Mouse (Mus musculus) gastrocnemius, postnatal 36 days (tissue): ENCODE measurements around the gene Zmynd11. TPM values are rescaled to one million over a fixed set of nuclear protein-coding genes. Genes with fewer than 3 reads are reported as not detected.
A peak's percentile ranks its signal among the peaks of the same experiment; 100 is the strongest.
"Not testable (repeated sequence)": the region's sequence is repeated elsewhere in the genome, so short reads cannot be mapped to it uniquely, and the experiment has no call there.

Source experiments
- DNase-seq, 2 experiments: peaks; one replicate each; pipeline ENCODE4 v3.0.0; 2022
- intact Hi-C: fragments of 180-260 bp; cut with DNase I; formaldehyde crosslinking; loops from one replicate; pipeline ENCODE4 v1.15.1; 2025
- long read RNA-seq, 2 experiments: library from polyadenylated mRNA; stranded (forward); transcript quantifications; one replicate each; pipeline ENCODE4 v2.0.0; 2021
- total RNA-seq, 2 experiments: library from RNA; stranded (reverse); gene quantifications; 2 replicates each; pipeline ENCODE4 v1.2.3; 2021

The Zmynd11 gene
- total RNA-seq, result 10 to 100 TPM; 70.5 to 86.6 TPM
- long read RNA-seq, experiment 1, full-length matches to known transcripts, result 6 of 39 reads
- long read RNA-seq, experiment 1, partial matches to known transcripts, result 8 of 39 reads
- long read RNA-seq, experiment 1, other reads (novel, unspliced or antisense), result 25 of 39 reads
- long read RNA-seq, experiment 2, full-length matches to known transcripts, result 12 of 50 reads
- long read RNA-seq, experiment 2, partial matches to known transcripts, result 10 of 50 reads
- long read RNA-seq, experiment 2, other reads (novel, unspliced or antisense), result 28 of 50 reads

- intact Hi-C loops, result no loop called here
- peak in 1 of 2 experiments; percentile 61 for DNase-seq
These were observed at the start of gene Zmynd11 for GRCm38 (mm10) chr13:9764646-9765536. Gene Zmynd11 (minus strand): TSS chr13:9765330.

GRCm38 (mm10) chr13:9795889-9796631 is 30.9 kb upstream of the Zmynd11 start:
- DNase-seq, result no peak
- intact Hi-C loops, result no loop called here

- intact Hi-C loops, result no loop called here
- no peak for DNase-seq
These were observed 20.9 kb upstream of the Zmynd11 start for GRCm38 (mm10) chr13:9786050-9786449.

GRCm38 (mm10) chr13:9783717-9784116 is 18.6 kb upstream of the Zmynd11 start:
- intact Hi-C loops, result no loop called here

GRCm38 (mm10) chr13:9775901-9776300 is 10.8 kb upstream of the Zmynd11 start:
- DNase-seq, result no peak
- intact Hi-C loops, result no loop called here

More at GRCm38 (mm10) chr13:9783717-9784116, 18.6 kb upstream of the Zmynd11 start:
- no peak for DNase-seq

- intact Hi-C loops, result no loop called here
- no peak for DNase-seq
These were observed 8.9 kb upstream of the Zmynd11 start for GRCm38 (mm10) chr13:9774077-9774476.

GRCm38 (mm10) chr13:9767279-9767678 is 2.1 kb upstream of the Zmynd11 start:
- no peak for DNase-seq
- intact Hi-C loops, result no loop called here

GRCm38 (mm10) chr13:9766497-9766896 is 1.4 kb upstream of the Zmynd11 start:
- intact Hi-C loops, result no loop called here
- DNase-seq, result no peak

- intact Hi-C loops, result no loop called here
- DNase-seq, result no peak
These were observed 364 bp upstream of the Zmynd11 start for GRCm38 (mm10) chr13:9765537-9765851.

- DNase-seq, result peak; percentile 64 to 67
- intact Hi-C loops, result no loop called here
These were observed 1.1 kb downstream of the Zmynd11 start for GRCm38 (mm10) chr13:9763828-9764645.

GRCm38 (mm10) chr13:9763100-9763827 is 1.9 kb downstream of the Zmynd11 start:
- intact Hi-C loops, result no loop called here
- no peak for DNase-seq

GRCm38 (mm10) chr13:9760057-9760456 is 5.1 kb downstream of the Zmynd11 start:
- intact Hi-C loops, result no loop called here
- DNase-seq, result no peak

- intact Hi-C loops, result no loop called here
- DNase-seq, result no peak
These were observed 7.2 kb downstream of the Zmynd11 start for GRCm38 (mm10) chr13:9757842-9758491.

GRCm38 (mm10) chr13:9753706-9754105 is 11.4 kb downstream of the Zmynd11 start:
- DNase-seq, result no peak
- intact Hi-C loops, result no loop called here

- intact Hi-C loops, result no loop called here
- DNase-seq, result peak in 1 of 2 experiments; percentile 18
These were observed 14.8 kb downstream of the Zmynd11 start for GRCm38 (mm10) chr13:9750320-9750719.

GRCm38 (mm10) chr13:9749796-9750195 is 15.3 kb downstream of the Zmynd11 start:
- intact Hi-C loops, result no loop called here
- no peak for DNase-seq

- DNase-seq, result no peak
- intact Hi-C loops, result no loop called here
These were observed 26.9 kb downstream of the Zmynd11 start for GRCm38 (mm10) chr13:9738190-9738589.

GRCm38 (mm10) chr13:9737024-9737423 is 28.1 kb downstream of the Zmynd11 start:
- intact Hi-C loops, result no loop called here
- DNase-seq, result no peak

GRCm38 (mm10) chr13:9732262-9732661 is 32.9 kb downstream of the Zmynd11 start:
- DNase-seq, intact Hi-C loops: not testable (repeated sequence)
